Mouse (Mus musculus): ENCODE results near the gene Ptprg. TPM values are rescaled to one million over a fixed set of nuclear protein-coding genes. Genes with fewer than 3 reads are reported as not detected.

The Ptprg gene
- polyA plus RNA-seq, 1 experiment from 2014 or later = 48.0 TPM

DNA sequence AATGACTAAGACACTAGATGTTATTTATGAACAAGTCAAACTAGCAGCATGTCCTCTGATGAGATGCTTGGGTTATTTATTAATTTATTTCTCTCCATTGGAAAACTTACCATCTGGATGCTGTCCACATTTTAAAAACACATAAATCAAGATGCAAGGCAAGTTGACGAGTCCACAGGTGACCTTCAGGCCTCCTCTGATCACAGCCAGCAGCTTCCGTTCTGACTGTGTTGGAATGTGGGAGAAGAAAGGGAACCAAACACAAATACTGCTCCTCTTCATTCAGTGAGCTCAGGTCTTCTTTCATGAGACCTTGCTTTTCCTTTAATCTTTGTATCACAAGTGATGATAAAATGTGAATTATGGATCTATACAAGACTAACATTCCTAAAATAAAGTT lies 437.8 kb downstream of the Ptprg start:
- no peaks in the 10 kb centered on the region for H3K9me3 ChIP-seq (ENCODE audit: control insufficient read depth, low read length)
- H3K4me2 ChIP-seq (ENCODE audit: low read depth, low read length, severe bottlenecking) = no peak overlapping the region
- no peak for ATAC-seq (replicated peaks; ENCODE audit: low FRiP score)
- H3K4me3 ChIP-seq (ENCODE audit: low read depth, low read length) = no peak overlapping the region
- DNase-seq (ENCODE audit: low spot score) = no peak
- H3K4me1 ChIP-seq (replicated peaks; ENCODE audit: control insufficient read depth, insufficient read depth, low read length) = no peaks in the 10 kb centered on the region
- whole genome bisulfite sequencing = 78% methylated on average over 2 of the region's 2 CpGs
- no peaks in the 10 kb centered on the region for H3K36me3 ChIP-seq (ENCODE audit: control insufficient read depth, insufficient read depth, low read length)
- H3K9ac ChIP-seq (ENCODE audit: low read length) = no peak overlapping the region
- no peak overlapping the region for H3K27ac ChIP-seq (ENCODE audit: low read depth, low read length)
- no peaks in the 10 kb centered on the region for H3K27me3 ChIP-seq (ENCODE audit: control insufficient read depth, insufficient read depth, low read length)

DNA sequence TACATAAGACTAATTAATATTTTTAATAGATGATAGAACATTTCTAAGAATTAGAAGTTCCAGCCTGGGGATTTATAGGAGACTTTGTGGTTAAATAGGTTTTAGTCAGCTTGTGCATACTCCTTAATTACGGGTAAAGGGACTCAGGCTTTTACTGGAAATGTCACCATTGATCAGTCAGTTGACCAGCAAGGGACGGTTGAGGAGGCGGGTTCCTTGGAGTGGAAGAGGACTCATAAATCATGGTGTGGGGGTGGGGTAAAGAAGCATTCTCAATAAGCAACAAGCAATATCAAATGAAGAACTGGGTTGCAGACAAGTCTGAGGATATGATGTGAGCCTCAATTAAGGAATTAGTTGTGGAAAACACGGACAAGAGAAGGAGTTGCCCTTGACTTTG lies 438.8 kb downstream of the Ptprg start:
- H3K9me3 ChIP-seq (ENCODE audit: control insufficient read depth, low read length) = no peaks in the 10 kb centered on the region
- H3K27me3 ChIP-seq (ENCODE audit: control insufficient read depth, insufficient read depth, low read length) = no peaks in the 10 kb centered on the region
- H3K4me1 ChIP-seq (replicated peaks; ENCODE audit: control insufficient read depth, insufficient read depth, low read length) = no peaks in the 10 kb centered on the region
- no peak for ATAC-seq (replicated peaks; ENCODE audit: low FRiP score)
- no peak for DNase-seq (ENCODE audit: low spot score)
- H3K27ac ChIP-seq (ENCODE audit: low read depth, low read length) = no peak overlapping the region
- H3K4me3 ChIP-seq (ENCODE audit: low read depth, low read length) = no peak overlapping the region
- 91% methylated on average over 4 of the region's 4 CpGs for WGBS
- H3K36me3 ChIP-seq (ENCODE audit: control insufficient read depth, insufficient read depth, low read length) = no peaks in the 10 kb centered on the region
- no peak overlapping the region for H3K4me2 ChIP-seq (ENCODE audit: low read depth, low read length, severe bottlenecking)
- no peak overlapping the region for H3K9ac ChIP-seq (ENCODE audit: low read length)

DNA sequence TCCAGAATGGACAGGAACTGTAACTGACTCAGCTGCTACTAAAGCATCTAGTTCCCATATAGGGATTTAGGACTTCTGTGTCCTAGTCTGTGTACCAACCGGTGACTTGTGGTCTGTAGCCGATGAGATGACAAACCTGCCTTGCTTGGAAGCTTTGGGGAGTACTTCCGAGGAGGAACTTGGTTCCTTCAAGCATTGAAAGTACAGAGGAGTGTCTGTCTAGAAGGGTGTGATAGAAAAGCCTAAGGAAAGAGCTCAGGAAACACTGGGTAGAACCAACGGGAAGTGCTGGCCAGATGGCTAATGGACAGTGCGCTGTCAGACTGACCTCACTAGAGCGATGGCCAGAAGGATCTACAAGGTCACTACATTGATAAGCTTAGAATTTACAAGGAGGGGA lies 439.2 kb downstream of the Ptprg start:
- ATAC-seq (replicated peaks; ENCODE audit: low FRiP score) = no peak
- H3K4me2 ChIP-seq (ENCODE audit: low read depth, low read length, severe bottlenecking) = no peak overlapping the region
- H3K27me3 ChIP-seq (ENCODE audit: control insufficient read depth, insufficient read depth, low read length) = no peaks in the 10 kb centered on the region
- DNase-seq (ENCODE audit: low spot score) = no peak
- no peak overlapping the region for H3K4me3 ChIP-seq (ENCODE audit: low read depth, low read length)
- H3K4me1 ChIP-seq (replicated peaks; ENCODE audit: control insufficient read depth, insufficient read depth, low read length) = no peaks in the 10 kb centered on the region
- no peak overlapping the region for H3K27ac ChIP-seq (ENCODE audit: low read depth, low read length)
- WGBS = 98% methylated on average over 6 of the region's 6 CpGs
- H3K36me3 ChIP-seq (ENCODE audit: control insufficient read depth, insufficient read depth, low read length) = no peaks in the 10 kb centered on the region
- H3K9me3 ChIP-seq (ENCODE audit: control insufficient read depth, low read length) = no peaks in the 10 kb centered on the region
- no peak overlapping the region for H3K9ac ChIP-seq (ENCODE audit: low read length)

DNA sequence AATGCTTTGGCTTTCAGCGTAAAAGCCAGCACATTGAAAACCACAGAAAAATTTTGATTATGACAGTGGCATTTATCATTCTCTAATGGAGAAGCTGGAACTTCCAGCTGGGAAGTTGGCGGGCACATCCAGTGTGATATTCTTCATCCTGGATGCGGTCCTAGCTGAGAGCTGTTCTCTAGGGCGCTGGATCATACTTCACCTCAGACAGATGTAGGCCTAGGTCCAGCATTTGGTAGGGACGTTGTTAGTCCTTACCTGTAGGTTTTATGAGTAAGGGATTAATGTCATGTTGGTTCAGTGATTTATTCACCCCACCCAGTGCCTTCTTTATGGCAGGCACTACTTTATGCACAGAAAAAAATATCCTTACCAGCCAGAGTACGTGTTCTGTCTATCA lies 444.2 kb downstream of the Ptprg start:
- Histone ChIP-seq H3K4me1 (replicated peaks; ENCODE audit: control insufficient read depth, insufficient read depth, low read length) (no peaks in the 10 kb centered on the region), H3K4me2 (ENCODE audit: low read depth, low read length, severe bottlenecking) (no peak overlapping the region), H3K36me3 (ENCODE audit: control insufficient read depth, insufficient read depth, low read length) (no peaks in the 10 kb centered on the region), H3K4me3 (ENCODE audit: low read depth, low read length) (no peak overlapping the region), H3K27ac (ENCODE audit: low read depth, low read length) (no peak overlapping the region), H3K9ac (ENCODE audit: low read length) (no peak overlapping the region), H3K9me3 (ENCODE audit: control insufficient read depth, low read length) (no peaks in the 10 kb centered on the region), H3K27me3 (ENCODE audit: control insufficient read depth, insufficient read depth, low read length) (no peaks in the 10 kb centered on the region)
- 92% methylated on average over 6 of the region's 6 CpGs for WGBS
- DNase-seq (ENCODE audit: low spot score) (no peak), ATAC-seq (replicated peaks; ENCODE audit: low FRiP score) (no peak)

DNA sequence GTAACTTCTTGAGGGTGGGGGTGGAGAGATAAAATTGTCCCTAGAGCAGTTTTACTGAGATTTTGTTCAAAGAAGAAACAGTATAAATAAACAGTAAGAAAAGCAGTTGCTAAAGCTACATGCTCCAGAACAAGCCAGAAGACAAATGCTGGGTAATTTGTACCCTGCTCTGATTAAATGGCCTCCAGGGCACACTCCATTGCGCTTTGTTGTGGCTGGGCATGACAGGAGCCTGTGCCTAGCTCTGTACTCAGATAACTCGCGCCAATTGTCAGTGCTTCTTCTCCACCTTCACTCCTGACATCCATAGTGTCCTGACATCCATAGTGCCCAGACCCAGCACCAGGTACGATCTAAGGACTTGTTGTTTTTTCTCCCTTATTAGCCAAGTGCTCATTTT lies 445.1 kb downstream of the Ptprg start:
- Histone ChIP-seq H3K9me3 (ENCODE audit: control insufficient read depth, low read length) (no peaks in the 10 kb centered on the region), H3K4me3 (ENCODE audit: low read depth, low read length) (no peak overlapping the region), H3K27ac (ENCODE audit: low read depth, low read length) (no peak overlapping the region), H3K36me3 (ENCODE audit: control insufficient read depth, insufficient read depth, low read length) (no peaks in the 10 kb centered on the region), H3K27me3 (ENCODE audit: control insufficient read depth, insufficient read depth, low read length) (no peaks in the 10 kb centered on the region), H3K4me1 (replicated peaks; ENCODE audit: control insufficient read depth, insufficient read depth, low read length) (no peaks in the 10 kb centered on the region), H3K4me2 (ENCODE audit: low read depth, low read length, severe bottlenecking) (no peak overlapping the region), H3K9ac (ENCODE audit: low read length) (no peak overlapping the region)
- DNase-seq (ENCODE audit: low spot score) (no peak), ATAC-seq (replicated peaks; ENCODE audit: low FRiP score) (no peak)
- 91% methylated on average over 4 of the region's 4 CpGs for WGBS

DNA sequence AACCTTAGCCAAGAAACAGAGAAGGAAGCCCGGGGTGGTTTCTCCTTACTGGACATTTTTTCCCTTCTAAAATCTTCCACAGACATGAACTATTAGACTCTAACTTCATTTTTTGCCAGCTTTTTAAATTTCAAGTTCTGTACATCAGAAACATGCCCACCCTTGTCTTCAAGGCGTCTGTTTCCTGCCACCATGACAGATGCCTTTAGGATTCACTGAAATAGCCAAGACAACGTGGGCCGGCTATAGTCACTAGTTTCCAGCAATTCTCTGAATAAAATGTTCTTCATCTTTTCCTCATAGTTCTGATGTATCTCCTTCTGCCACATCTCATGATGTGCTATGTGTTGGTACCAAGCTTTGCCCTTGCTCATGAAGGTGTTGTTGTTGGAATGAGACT lies 450.7 kb downstream of the Ptprg start:
- Histone ChIP-seq H3K27me3 (ENCODE audit: control insufficient read depth, insufficient read depth, low read length) (no peaks in the 10 kb centered on the region), H3K4me3 (ENCODE audit: low read depth, low read length) (no peak overlapping the region), H3K36me3 (ENCODE audit: control insufficient read depth, insufficient read depth, low read length) (no peaks in the 10 kb centered on the region)

DNA sequence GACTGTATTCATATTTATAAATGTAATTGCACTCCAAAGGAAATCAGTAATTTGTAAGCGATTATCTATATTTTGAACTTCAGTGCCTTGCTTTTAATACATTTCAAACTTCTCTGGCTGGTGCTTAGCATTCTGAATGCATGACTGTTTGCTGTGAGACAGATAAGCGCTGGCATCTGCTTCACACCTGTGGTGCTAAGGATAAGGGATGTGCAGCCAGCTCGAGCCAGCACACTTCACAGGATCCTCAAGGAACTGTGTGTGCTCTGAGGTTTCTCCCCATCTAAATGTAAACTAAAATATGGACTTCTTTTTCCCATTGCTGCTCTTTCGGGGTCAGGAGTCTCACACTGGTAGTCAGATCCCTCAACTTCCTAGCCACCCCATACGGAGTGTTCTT lies 458.4 kb downstream of the Ptprg start:
- no peaks in the 10 kb centered on the region for H3K36me3 ChIP-seq (ENCODE audit: control insufficient read depth, insufficient read depth, low read length)
- WGBS = 87% methylated on average over 5 of the region's 5 CpGs
- ATAC-seq (replicated peaks; ENCODE audit: low FRiP score) (no peak), DNase-seq (ENCODE audit: low spot score) (no peak)
- no peaks in the 10 kb centered on the region for H3K9me3 ChIP-seq (ENCODE audit: control insufficient read depth, low read length)
- no peak overlapping the region for H3K4me3 ChIP-seq (ENCODE audit: low read depth, low read length)
- no peak overlapping the region for H3K9ac ChIP-seq (ENCODE audit: low read length)
- H3K27ac ChIP-seq (ENCODE audit: low read depth, low read length) = no peak overlapping the region
- no peak overlapping the region for H3K4me2 ChIP-seq (ENCODE audit: low read depth, low read length, severe bottlenecking)
- H3K27me3 ChIP-seq (ENCODE audit: control insufficient read depth, insufficient read depth, low read length) = no peaks in the 10 kb centered on the region
- no peaks in the 10 kb centered on the region for H3K4me1 ChIP-seq (replicated peaks; ENCODE audit: control insufficient read depth, insufficient read depth, low read length)

More for the DNA sequence above, 450.7 kb downstream of the Ptprg start:
- Histone ChIP-seq H3K27ac (ENCODE audit: low read depth, low read length) (no peak overlapping the region), H3K9me3 (ENCODE audit: control insufficient read depth, low read length) (no peaks in the 10 kb centered on the region), H3K4me1 (replicated peaks; ENCODE audit: control insufficient read depth, insufficient read depth, low read length) (no peaks in the 10 kb centered on the region), H3K4me2 (ENCODE audit: low read depth, low read length, severe bottlenecking) (no peak overlapping the region), H3K9ac (ENCODE audit: low read length) (no peak overlapping the region)
- DNase-seq (ENCODE audit: low spot score) (no peak), ATAC-seq (replicated peaks; ENCODE audit: low FRiP score) (no peak)
- 95% methylated on average over 4 of the region's 4 CpGs for WGBS

DNA sequence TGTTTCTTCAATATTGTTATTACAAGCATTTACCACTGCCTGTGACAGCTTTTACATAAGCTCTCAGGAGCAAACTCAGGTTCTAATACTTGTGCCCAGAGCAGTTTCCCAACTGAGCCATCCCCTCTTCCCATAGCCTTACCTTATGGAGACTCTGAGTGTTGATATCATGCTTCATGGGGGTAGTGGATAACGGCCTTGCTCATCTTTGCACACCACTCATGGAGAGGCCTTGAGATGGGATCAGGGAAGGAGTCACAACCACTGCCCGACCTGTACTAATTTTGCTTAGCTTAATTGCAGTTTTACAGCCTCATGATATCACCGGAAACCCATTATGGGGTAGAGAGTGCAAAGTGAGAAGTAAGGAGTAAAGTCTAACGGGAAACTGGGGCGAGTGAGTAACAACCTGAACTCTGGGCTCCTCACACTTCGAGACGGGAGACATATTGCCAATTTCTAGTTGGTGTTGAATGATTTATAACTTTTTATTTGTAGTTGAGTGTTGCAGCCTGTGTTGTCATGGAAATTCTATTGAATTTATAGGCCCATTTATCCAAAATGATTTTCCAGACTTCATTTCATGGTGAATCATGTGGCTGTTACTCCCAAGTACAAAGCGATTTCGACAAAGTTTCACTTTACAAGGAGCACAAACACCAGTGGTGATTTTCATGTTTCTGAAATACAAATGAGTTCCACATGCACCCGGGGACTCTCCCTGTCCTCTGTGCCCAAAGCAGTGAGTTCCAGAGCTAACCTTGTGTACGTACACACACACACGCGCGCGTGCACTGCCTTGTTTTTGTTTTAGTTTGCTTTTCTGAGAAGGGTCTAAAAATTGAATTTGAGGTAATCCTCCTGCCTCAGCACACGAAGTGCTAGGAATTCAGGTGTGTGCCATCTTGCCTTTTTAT lies 472.7 kb downstream of the Ptprg start:
- H3K4me1 ChIP-seq (replicated peaks; ENCODE audit: control insufficient read depth, insufficient read depth, low read length) = no peaks in the 10 kb centered on the region
- H3K9ac ChIP-seq (ENCODE audit: low read length) = no peak overlapping the region
- no peaks in the 10 kb centered on the region for H3K36me3 ChIP-seq (ENCODE audit: control insufficient read depth, insufficient read depth, low read length)
- H3K27ac ChIP-seq (ENCODE audit: low read depth, low read length) = no peak overlapping the region
- WGBS = 90% methylated on average over 16 of the region's 16 CpGs
- ATAC-seq (replicated peaks; ENCODE audit: low FRiP score) (no peak), DNase-seq (ENCODE audit: low spot score) (no peak)
- no peak overlapping the region for H3K4me2 ChIP-seq (ENCODE audit: low read depth, low read length, severe bottlenecking)
- H3K4me3 ChIP-seq (ENCODE audit: low read depth, low read length) = no peak overlapping the region
- H3K27me3 ChIP-seq (ENCODE audit: control insufficient read depth, insufficient read depth, low read length) = no peaks in the 10 kb centered on the region
- no peaks in the 10 kb centered on the region for H3K9me3 ChIP-seq (ENCODE audit: control insufficient read depth, low read length)

- no peak overlapping the region for H3K4me2 ChIP-seq (ENCODE audit: low read depth, low read length, severe bottlenecking)
- H3K27ac ChIP-seq (ENCODE audit: low read depth, low read length) = no peak overlapping the region
- H3K4me3 ChIP-seq (ENCODE audit: low read depth, low read length) = no peak overlapping the region
- H3K9ac ChIP-seq (ENCODE audit: low read length) = no peak overlapping the region
- 89% methylated on average over 8 of the region's 8 CpGs for WGBS
- H3K36me3 ChIP-seq (ENCODE audit: control insufficient read depth, insufficient read depth, low read length) = no peaks in the 10 kb centered on the region
- no peaks in the 10 kb centered on the region for H3K27me3 ChIP-seq (ENCODE audit: control insufficient read depth, insufficient read depth, low read length)
- no peak for DNase-seq (ENCODE audit: low spot score)
- no peaks in the 10 kb centered on the region for H3K9me3 ChIP-seq (ENCODE audit: control insufficient read depth, low read length)
- H3K4me1 ChIP-seq (replicated peaks; ENCODE audit: control insufficient read depth, insufficient read depth, low read length) = no peaks in the 10 kb centered on the region
- ATAC-seq (replicated peaks; ENCODE audit: low FRiP score) = no peak
These were observed 473.9 kb downstream of the Ptprg start for GRCm38 (mm10) chr14:12027247-12027646.
